Mouse (Mus musculus) layer of hippocampus, postnatal 10 days (tissue): ENCODE measurements at regions not wholly inside any gene's neighbourhood (a gene's known extent, or its start where the extent isn't known, plus 50 kb on each side); places are given as distances from the start of the nearest gene placed in this dataset.

Experiments used
- DNase-seq, 2 experiments: peaks; one replicate each; pipeline ENCODE4 v3.0.0; 2021; ENCODE audit warnings: low spot score in 2 of 2

DNA sequence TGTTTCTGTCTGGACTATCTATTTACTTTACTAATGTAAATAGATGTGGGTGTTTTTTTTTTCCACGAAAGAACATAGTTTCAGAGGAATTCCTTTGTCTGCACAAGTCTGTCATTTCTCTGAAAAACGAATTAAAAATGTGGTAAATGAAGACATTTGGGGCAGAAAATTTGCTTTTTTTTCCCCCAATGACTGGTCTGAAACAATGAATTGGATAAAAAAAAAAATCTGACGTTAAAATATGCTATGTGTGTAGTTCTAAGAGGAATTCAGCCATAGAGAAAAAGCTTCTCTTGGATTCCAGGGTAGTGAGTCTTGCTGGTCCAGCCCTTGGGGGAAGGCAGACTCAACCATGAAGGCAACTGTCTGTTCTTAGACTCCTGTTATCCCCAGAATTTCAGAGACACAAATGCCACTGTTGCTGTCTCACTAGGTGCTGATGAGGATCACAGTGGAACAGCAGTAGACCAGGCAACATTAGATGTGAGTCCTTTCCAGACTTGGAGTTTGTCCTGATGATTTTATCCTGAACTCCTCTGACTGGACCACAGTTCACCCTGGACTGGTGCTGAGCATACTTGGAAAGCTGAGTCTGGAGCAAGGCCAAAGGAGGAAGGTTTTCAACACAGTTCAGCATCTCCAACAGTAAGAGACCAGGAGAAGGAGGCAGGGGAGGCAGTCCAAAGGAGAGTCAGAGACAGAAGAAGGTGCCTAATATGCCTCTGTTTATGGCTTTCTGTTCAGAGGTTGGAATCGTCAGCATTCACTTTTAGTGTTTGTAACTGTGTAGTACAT lies 162.3 kb upstream of the Foxq1 start:
- DNase-seq: no peak

DNA sequence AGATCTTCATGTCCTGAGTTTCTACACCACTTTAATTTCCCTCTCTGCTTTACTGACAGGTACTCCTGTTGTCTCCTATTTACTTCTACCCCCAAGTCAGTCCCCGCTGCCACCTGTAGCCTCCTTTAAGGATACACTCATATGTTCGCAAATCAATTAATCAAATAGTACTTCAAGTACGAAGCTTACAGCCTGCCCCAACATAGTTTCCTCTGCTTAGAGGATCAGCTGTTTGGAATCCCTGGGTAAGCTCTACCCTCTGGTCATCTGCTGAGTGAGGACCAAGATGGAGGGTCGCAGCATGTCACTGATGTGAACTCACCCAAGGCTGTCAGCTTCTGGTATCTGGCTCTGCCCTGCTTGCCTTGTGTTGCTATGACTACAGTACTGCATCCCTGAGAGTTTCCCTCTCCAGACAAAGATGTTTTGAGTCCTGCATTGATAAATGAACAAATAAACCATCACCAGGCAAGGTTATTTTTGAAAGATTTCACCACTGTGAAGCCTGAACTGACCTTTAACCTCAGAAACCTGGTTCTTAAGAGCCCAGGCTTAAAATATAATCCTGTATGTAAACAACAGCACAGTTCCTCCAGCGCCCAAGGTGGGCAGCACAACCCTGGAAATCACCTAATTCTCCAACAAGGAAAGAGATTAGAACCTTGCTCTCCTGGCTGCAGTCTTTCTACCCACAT lies 159.6 kb upstream of the Foxq1 start:
- no peak for DNase-seq

DNA sequence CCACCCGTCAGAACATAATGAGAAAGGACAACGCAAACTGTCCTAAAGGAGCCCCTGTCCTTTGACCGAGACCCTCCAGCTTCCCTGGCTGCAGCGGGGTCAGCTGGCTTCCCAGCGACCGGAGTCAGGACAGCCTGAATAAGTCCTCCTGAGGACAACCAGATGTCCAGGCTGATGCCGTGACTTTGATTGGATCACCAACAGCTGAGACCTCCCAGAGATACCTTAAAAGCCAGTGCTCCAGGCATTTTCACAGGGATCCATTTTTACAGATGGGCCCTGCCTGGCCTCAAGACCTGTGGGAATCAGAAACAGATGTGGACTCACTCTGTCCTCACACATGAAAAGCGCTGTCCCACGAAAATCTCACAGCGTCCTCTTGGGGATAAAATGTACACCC lies 158.7 kb upstream of the Foxq1 start:
- no peak for DNase-seq

DNA sequence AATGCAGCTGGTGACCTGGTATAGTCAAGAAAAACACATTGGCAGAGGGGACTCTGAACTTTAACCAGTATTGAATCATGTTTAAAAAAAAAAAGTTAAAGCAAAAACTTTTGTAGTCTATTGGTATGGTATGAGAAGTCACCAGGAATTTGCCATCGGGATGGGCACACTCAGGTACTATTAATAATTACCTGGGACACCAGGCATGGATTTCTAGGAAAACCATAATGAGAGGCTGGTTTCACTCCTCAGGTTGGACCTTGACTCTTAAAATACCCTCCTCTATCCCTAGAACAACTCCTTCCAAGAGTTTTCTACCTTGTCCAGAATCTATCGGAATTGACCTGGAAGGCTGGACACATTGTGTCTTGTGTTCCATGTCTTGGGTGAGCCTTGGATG lies 155.5 kb upstream of the Foxq1 start:
- no peak for DNase-seq

DNA sequence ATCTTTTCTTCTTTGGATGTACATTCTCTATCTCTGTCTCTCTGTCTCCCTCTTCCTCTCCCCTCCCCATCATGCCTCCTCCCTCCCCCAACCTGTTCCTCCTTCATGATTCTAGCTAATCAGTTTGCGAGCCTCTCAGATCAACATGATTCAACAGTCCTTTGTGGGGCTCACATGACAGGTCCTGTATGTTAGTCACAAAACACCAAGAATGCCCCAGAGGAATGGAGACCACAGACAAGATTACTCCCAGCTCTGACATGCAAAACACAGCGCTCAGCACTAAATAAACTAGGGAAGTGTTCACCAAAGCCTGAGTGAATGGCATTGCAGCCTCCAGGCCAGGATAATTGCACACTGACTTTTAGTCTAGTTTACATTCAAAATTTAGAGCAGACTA lies 150.6 kb upstream of the Foxq1 start:
- no peak for DNase-seq

DNA sequence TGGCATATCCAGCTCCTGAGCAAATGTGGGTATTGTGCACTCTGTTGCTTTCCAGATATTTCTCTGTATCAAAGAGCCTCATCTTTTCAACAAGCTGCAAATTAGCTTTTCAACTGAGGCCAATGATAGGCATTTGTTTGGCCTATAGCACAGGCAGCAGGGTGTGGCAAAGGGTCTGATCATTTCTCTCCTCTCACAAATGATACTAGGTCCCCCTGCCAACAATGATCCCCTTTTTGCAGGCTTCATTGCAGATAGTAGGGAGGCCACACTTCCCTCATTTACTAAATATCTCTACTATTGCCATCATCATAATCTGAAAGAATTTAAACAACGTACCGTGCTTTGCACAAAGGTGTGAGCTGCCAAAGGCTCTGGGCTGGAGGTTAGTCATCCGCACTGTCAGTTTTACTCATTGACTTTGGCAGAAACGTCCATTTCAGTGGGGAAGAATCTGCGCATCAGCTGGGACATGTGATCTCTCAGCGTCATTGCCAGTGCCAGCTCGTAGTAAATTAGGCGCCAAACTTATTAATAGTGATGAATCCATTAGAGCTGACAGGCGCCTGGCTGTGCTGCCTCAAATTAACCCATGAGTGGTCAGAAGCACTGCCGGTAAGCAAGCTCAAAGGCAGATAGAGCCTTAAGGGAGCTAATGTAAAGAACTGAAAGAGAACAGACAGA lies 147.4 kb upstream of the Foxq1 start:
- DNase-seq: peak; percentile 47 to 56

DNA sequence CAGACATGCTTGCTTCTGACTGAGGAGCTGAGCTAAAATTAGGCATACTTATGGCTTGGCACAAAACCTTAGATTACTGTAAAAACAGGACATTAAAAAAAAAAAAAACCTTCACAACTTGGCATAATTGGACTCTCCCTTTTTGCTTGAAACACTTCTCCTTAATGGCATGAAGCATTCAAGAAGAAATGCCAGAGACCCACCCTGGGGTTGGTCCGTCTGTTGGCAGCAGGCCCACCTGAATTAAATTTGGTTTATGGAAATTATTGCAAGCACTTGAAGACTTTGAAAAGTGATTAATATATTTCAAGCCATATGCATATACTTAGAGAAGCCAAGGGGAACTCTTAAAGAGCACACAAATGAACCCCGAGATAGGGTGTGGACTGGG lies 146.8 kb upstream of the Foxq1 start:
- no peak for DNase-seq

DNA sequence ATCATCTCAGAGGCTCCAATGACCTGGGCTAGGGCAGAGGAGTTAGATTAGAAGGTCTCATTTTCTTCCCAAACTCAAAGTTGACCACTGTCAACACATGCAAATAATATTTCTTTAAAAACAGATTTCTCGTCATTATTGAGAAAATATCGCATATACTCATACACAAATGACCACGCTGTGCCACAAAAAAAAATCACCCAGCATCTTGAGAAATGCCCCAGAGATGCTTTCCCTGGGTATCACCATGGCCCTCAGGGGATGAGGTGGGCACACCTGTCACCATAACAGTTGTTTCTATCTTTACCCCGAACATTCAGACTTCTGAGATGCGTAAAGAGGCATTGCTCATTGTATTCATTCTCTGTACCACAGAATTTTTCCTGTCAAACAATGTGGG lies 134.4 kb upstream of the Foxq1 start:
- no peak for DNase-seq

DNA sequence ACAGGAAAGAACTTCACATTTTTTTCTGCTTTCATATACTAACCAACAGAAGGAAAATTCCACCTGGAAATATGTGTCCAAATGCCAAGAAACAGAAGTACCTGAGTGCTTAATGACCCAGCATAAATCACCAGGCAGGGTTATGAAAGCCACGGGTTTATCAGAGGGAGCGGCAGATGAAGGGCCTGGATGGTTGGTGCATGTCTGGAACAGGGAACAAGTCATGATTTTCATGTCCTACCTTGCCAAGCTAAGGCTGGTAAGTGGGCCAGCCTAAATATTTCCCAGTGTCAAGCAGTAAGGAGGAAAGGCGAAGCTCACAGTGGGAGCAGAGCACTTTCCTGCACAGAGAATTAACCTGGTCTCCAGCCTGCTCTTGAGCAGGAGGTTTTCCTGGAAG lies 132.3 kb upstream of the Foxq1 start:
- DNase-seq: no peak

DNA sequence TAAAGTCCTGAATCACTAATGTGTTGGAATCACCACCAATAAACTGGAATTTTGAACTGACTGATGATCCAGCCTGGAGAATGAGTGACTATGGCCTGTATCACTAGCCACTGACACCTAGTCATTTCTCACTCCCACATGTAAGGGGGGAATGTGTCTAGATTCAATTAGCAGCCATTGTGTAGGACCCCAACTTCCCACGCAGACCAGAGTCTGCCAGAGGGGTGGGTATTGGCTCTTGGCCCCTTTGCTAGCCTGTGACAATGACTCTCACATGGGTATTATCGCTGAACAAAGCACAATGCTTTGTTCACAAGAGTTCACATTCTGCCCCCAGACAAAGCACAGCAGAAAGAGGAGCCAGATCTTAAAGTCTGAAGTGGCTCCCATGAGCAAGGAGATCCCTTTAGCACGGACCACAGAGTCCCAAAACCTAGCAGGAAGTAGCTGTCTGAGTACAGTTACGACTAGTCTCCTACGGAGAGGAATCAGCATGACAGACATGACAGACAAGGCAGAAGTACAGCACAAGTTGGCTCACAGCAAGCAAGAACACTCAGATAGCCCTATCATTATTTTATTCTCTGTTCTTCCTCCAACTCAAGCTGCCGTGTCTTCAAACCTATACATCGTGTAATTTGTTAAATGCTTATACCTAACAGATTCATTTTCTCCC lies 130.0 kb upstream of the Foxq1 start:
- no peak for DNase-seq

DNA sequence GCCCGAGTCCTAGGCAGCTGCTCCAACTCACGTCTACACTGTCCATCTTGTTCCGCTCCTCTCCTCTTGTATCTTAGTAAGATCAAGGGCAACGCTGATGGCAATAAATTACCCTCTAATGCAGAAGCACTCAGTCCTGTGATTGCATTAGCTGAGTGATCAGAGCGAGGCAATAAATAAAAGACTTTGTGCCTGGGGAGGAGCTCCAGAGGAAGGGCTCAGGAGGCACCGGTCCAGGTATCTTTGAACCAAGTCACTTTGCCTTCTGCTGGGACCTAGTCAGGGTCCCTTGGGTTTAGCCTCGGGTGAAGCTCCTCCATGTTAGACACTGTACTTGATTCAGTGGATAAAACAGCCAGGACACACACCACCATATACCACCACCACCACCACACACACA lies 119.5 kb upstream of the Foxq1 start:
- DNase-seq: no peak

DNA sequence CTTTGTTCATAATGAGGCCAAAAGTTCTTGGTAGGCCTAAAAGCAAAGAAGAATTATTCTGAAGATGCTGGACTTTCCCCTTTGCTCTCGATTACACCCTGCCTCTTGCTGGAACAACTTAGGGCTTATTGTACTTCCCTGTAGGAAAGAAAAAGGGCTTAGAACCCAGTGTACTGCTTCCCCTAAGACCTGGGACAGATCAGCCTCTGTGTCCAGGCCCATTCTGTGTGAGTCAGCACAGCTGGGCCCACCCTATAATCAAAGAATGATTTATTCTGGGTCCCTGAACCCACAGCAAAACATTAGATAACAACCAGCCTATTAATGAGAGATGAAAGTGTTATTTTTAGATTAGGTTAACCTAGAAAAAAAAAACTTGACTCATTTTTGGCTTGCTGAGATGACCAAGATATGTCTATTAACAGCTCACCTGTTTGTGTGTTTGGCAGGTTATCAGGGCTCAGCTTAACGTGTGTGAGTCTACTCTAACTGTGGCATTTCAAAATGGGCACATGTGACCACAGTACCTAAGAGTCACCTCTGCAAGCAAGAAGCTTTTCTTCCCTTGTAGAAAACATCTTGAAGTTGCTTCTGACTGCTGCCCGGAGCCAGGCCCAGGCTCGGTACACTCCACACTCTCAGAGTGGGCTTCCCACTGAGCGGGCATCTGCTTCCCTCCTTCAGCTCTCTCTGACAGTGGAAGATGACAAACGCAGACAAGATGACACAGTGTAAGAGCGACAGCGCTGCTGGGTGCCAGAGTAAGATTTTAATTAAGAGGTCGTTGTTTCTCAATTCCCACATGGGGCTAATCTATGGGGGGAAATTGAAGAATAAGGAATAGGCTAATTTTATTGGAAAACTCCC lies 115.9 kb upstream of the Foxq1 start:
- no peak for DNase-seq

DNA sequence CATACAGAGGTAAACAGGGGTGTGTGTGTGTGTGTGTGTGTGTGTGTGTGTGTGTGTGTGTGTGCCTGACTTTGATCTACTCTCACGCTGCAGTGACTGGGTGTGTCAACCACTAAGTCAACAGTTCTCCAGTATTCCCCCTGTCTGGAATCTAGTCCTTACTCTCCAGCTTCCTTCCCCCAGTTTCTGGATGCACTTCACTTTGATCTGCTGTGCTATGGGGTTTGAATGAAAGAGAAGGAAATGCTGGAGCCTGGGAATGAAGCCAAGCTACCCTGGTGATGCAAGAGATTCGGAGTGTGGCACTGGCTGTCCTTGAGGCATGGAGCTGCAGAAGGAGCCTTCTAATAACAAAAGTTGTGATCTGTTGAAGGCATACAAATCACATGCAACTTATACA lies 97.1 kb upstream of the Foxq1 start:
- peak in 1 of 2 experiments; percentile 34 for DNase-seq

DNA sequence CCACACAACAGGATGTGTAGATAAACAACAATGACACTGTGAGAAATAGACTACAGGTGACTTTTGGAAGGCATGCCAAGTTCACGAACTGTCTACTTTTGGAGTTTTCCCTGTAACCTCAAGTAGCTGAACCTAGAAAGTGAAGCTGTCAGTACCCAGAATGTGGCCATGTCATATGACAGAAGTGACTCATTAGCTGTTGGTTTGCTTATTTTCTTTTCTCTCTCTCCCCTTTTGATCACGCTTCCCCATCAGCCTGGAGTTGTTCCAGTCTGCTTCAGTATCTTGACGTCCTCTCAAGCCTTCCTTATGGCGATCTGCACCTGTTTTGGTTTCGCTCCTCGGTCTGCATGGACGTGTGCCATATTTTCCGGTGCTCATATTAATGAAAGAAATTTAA lies 90.8 kb upstream of the Foxq1 start:
- DNase-seq: no peak

DNA sequence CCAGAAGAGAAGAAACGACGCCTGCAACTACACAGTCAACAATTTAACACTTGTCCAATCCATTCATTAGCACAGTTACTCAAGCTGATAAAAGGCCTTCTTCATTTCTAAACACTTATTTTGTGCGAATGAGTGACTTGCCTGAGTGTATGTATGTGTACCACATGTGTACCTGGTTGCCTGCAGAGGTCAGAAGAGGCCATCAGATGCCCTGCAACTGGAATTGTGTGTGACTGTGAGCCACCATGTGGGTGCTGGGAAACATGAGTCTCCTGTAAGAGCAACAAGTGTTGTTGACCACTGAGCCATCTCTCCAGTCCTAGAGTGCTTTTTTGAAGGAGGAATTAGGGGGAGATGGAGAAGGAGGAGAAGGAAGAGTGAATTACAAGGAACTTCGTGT lies 90.2 kb upstream of the Foxq1 start:
- no peak for DNase-seq

DNA sequence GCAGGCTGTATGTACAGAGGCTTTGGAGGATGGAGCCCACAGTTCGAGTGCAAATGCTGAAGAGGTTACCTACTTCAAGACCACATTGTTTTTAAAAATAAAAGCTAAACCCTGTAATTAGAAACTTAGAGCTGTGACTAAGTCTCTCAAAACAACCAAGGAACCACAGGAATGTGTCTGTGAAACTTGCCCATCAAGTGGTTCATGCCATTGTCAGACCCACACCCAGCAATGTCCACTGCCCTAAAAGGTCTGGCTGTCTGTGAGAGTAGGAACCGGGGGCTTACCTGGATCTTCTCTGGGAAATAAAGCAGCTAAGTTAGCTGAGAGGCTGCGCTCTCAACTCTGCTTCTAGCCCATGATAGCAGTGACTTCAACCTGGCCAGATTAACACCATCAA lies 87.8 kb upstream of the Foxq1 start:
- no peak for DNase-seq

DNA sequence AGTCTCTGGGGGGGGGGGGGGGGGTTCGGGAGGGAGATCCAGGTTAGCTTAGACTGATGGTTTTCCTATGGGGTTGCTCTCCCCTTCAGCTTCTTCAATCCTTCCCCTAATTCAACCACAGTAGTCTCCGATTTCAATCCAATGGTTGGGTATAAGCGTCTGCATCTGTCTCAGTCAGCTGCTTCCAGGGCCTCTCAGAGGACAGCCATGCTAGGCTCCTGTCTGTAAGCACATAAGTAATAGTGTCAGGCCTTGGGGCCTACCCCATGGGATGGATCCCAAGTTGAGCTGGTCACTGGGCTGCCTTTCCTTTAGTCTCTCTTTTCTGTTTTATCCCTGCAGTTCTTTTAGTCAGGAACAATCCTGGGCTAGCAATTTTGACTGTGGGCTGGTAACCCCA lies 87.0 kb upstream of the Foxq1 start:
- no peak for DNase-seq

DNA sequence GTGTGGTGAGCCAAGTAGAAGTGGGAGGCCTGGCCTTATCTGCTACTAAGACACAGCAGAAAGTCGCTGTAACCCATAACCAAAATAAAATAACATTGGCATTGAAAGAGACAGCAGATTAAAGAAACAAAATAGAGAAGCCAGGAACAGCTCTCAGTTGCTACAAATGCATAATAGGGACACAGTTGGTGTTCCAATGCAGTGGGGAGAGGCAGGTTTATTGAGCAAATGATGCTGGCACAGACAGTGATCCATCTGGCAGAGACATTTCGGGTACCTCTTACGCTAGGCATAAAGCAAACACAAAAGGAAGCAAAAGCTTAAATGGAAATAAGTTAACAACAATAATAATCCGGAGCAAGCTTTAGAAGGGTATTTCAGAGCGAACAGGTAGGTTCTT lies 83.6 kb upstream of the Foxq1 start:
- DNase-seq: peak; percentile 44 to 55

DNA sequence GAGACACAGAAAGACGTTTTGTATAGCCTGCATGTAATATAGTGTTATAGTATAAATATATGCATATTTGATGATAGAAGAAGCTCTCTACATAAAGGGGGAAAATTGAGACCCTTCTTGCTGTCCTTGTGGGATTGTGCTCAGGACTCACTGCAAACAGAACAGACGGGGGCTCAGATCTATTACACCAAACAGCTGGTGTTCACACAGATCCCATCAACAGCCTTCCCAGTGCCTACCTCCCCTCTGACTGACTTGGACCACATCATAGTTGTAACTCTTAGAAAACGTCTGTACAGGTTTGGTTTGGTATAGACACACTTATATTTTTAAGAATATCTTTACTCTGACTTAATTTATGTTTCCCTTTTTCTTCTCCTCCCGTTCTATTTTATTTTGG lies 83.1 kb upstream of the Foxq1 start:
- no peak for DNase-seq

DNA sequence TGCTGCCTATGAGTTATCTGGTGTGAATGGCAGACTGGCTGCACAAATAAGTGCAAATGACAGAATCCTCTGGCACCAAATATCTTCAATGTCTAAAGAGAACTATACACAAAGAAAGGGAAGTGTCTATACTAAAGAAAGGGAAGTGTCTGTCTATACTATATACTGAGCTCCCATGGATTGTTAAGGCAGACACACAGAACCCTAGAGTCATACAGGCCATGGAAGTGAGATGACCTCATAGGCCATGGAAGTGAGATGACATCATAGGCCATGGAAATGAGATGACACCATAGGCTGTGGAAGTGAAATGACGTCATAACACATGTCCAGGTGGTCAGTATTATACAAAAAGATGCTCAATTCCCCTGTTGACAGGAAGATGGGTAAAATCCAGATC lies 82.7 kb upstream of the Foxq1 start:
- DNase-seq: no peak

DNA sequence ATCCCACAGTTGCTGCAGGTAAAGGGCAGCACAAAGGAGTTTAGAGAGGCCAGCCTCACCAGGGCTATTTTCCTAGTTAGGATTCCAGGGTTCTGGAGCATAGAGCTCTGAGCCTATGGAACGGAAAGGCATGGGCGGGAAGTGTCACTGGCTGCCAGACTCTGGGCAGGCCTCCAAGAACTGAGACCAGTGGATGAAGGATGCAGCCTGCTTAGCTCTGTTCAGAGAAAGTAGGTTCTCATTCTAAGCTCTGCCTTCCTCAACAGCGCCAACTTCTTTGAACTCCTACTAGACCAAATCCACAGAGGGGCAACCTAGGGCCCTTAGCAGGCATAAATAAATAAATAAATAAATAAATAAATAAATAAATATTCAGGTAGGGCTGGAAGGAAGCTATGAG lies 80.1 kb upstream of the Foxq1 start:
- peak in 1 of 2 experiments; percentile 35 for DNase-seq
